Mouse (Mus musculus) limb, embryonic 15.5 days (tissue): Measurements from ENCODE around the gene Inhbe. TPM values are rescaled to one million over a fixed set of nuclear protein-coding genes. Genes with fewer than 3 reads are reported as not detected.
A peak's percentile ranks its signal among the peaks of the same experiment; 100 is the strongest.
"Not testable (repeated sequence)": the region's sequence is repeated elsewhere in the genome, so short reads cannot be mapped to it uniquely, and the experiment has no call there.

Source experiments
- ATAC-seq: fragments of 200-750 bp; cut with Nextera tagmentation; 2 replicates; pipeline ENCODE4 v1.8.0; 2017; ENCODE audit warnings: low read depth, moderate TSS enrichment; ENCODE audit not compliant: insufficient number of reproducible peaks, low FRiP score, low TSS enrichment
- H3K27ac ChIP-seq: fragments of 300-500 bp; sonication (generic); 2 replicates; pipeline ENCODE4 v1.5.1; 2015; ENCODE audit warnings: moderate library complexity, mild to moderate bottlenecking, inconsistent platforms
- H3K27me3 ChIP-seq: fragments of 300-500 bp; sonication (generic); 2 replicates; pipeline ENCODE4 v1.6.1; 2015; ENCODE audit warnings: inconsistent platforms
- H3K36me3 ChIP-seq: fragments of 300-500 bp; sonication (generic); 2 replicates; pipeline ENCODE4 v1.6.1; 2015; ENCODE audit warnings: inconsistent platforms
- H3K4me1 ChIP-seq: fragments of 300-500 bp; sonication (generic); 2 replicates; pipeline ENCODE4 v1.6.1; 2015; ENCODE audit warnings: inconsistent platforms
- H3K4me2 ChIP-seq: fragments of 300-500 bp; sonication (generic); 2 replicates; pipeline ENCODE4 v1.6.1; 2015; ENCODE audit warnings: mild to moderate bottlenecking, inconsistent platforms
- H3K4me3 ChIP-seq: fragments of 300-500 bp; sonication (generic); 2 replicates; pipeline ENCODE4 v1.5.1; 2015; ENCODE audit warnings: mild to moderate bottlenecking, inconsistent platforms
- H3K9ac ChIP-seq: fragments of 300-500 bp; sonication (generic); 2 replicates; pipeline ENCODE4 v1.6.1; 2015; ENCODE audit warnings: inconsistent platforms
- H3K9me3 ChIP-seq: fragments of 300-500 bp; sonication (generic); 2 replicates; pipeline ENCODE4 v1.6.1; 2016; ENCODE audit warnings: inconsistent platforms
- WGBS: fragments of 180-500 bp; shearing (Covaris S2); methylation state at CpG from one replicate; pipeline ENCODE4 v1.1.7; 2015; 5-methylcytosine and 5-hydroxymethylcytosine counted together
- polyA plus RNA-seq: library from polyadenylated mRNA; unstranded; fragments of >200 nt; fragmentation: Nextera tagmentation; extraction: Ambion mirVana; gene quantifications from 2 replicates; pipeline ENCODE4 v1.2.1, GENCODE M21; 2015

The Inhbe gene
- polyA plus RNA-seq, 1 experiment from 2014 or later = 0.03 TPM

DNA sequence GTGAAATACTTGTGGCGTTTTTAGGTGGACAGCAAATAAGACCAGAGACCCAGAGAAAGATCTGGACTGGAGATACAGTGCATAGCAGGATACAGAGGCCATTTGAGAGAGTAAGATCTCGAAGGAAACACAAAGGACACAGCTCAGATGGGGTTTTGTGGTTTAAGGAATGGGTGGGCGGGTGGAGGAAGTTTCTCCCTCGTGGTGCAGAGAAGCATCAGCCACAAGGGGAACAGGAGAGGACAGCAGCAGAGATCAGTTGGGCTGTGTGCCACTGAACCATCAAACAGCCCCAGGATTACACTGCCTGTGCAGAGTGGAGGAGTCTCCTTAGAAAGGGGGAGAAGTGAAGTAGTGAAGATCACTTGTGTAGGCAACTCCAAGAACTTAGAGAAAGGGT lies 36.2 kb downstream of the Inhbe start:
- Histone ChIP-seq H3K4me1 (no peaks in the 10 kb centered on the region), H3K27me3 (no peaks in the 10 kb centered on the region; the same call in 1 of the 2 replicates), H3K27ac (no peak overlapping the region), H3K4me3 (no peak overlapping the region), H3K36me3 (no peaks in the 10 kb centered on the region), H3K9ac (no peak overlapping the region), H3K9me3 (no peaks in the 10 kb centered on the region), H3K4me2 (no peak overlapping the region)
- ATAC-seq = no peak
- WGBS = 41% methylated on average over 4 of the region's 4 CpGs

DNA sequence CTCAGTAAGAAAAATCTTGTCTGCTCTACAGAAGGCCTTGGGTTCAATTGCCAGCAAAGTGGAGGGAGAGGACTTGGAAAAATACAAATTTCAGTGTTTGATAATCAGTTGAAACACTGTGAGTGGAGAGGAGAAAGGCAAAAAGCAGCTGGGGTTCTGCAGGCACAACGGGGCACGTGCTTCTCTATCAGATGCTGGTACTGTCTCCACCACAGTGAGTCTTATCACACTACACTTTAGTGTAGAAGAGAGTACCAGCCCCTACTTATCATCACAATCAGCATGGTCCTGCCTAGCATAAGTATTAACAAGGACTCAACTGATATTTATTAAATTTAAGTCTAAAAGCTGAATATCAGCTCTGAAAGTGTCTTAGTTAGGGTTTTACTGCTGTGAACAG lies 36.9 kb downstream of the Inhbe start:
- Histone ChIP-seq H3K27ac (no peak overlapping the region), H3K4me3 (no peak overlapping the region), H3K36me3 (no peaks in the 10 kb centered on the region), H3K4me1 (no peaks in the 10 kb centered on the region), H3K9me3 (no peaks in the 10 kb centered on the region), H3K27me3 (no peaks in the 10 kb centered on the region), H3K4me2 (no peak overlapping the region), H3K9ac (no peak overlapping the region)
- no peak for ATAC-seq
- 87% methylated on average over 2 of the region's 2 CpGs for WGBS

DNA sequence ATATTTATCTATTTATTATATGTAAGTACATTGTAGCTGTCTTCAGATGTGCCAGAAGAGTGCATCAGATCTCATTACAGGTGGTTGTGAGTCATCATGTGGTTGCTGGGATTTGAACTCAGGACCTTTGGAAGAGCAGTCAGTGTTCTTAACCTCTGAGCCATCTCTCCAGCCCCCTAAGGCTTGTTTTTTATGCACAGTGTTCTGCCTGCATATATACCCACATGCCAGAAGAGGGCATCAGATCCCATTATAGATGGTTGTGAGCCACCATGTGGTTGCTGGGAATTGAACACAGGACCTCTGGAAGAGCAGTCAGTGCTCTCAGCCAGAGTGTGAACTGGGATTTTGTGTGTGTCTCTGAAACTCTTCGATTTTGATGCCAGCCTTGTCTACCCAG lies 39.3 kb downstream of the Inhbe start:
- not testable (repeated sequence) for H3K4me3 ChIP-seq, H3K36me3 ChIP-seq, H3K27ac ChIP-seq, H3K27me3 ChIP-seq, ATAC-seq, H3K9me3 ChIP-seq, H3K9ac ChIP-seq, H3K4me2 ChIP-seq
- H3K4me1 ChIP-seq = peaks cover 11% of the 10 kb centered on the region
- WGBS = 92% methylated on average over 1 of the region's 1 CpGs

DNA sequence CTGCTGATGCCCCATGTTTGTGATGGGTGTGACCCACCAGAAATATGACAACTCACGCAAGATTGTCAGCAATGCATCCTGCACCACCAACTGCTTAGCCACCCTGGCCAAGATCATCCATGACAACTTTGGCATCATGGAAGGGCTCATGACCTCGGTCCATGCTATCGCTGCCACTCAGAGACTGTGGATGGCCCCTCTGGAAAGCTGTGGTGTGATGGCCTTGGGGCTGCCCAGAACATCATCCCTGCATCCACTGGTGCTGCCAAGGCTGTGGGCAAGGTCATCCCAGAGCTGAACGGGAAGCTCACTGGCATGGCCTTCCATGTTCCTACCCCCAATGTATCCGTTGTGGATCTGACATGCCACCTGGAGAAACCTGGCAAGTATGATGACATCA lies 40.7 kb downstream of the Inhbe start:
- H3K27ac ChIP-seq, ATAC-seq, H3K27me3 ChIP-seq, H3K4me3 ChIP-seq, H3K9ac ChIP-seq, H3K4me2 ChIP-seq, H3K9me3 ChIP-seq: not testable (repeated sequence)
- Histone ChIP-seq H3K4me1 (peaks cover 12% of the 10 kb centered on the region), H3K36me3 (peaks cover 14% of the 10 kb centered on the region)
- 89% methylated on average over 5 of the region's 5 CpGs for WGBS

DNA sequence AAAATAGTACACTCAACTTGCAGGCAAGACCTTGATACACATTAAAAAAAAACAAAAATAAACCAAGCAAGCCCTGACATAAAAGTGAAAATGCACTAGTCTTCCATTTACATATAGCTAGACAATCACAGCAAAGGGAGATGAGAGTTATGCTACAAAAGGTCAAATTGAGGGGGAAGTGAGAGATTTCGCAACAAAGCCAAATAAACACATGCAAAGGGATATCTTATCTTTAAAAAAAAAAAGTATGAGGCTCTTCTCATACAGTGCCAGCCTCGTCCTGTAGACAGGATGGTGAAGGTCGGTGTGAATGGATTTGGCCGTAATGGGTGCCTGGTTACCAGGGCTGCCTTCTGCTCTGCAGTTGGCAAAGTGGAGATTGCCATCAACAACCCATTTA lies 41.4 kb downstream of the Inhbe start:
- no peaks in the 10 kb centered on the region for H3K27me3 ChIP-seq
- peaks cover 12% of the 10 kb centered on the region for H3K4me1 ChIP-seq
- H3K36me3 ChIP-seq = peaks cover 20% of the 10 kb centered on the region
- no peak for ATAC-seq
- 78% methylated on average over 4 of the region's 4 CpGs for WGBS
- H3K9ac ChIP-seq = no peak overlapping the region
- H3K4me2 ChIP-seq = no peak overlapping the region
- H3K9me3 ChIP-seq = no peaks in the 10 kb centered on the region
- H3K4me3 ChIP-seq = no peak overlapping the region
- H3K27ac ChIP-seq = no peak overlapping the region

DNA sequence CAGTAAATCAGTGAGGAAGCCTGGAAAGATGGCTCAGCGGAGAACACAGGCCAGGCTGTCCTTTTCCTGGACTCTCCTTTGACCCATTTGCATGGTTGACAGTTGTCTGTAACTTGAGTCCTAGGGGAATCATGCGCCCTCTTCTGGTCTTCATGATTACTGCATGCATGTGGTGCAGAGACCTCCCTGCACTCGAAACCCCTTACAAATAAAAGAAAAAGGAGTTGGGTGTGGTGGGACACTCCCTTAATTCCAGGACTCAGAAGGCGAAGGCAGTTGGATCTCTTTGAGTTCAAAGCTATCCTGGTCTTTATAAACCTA lies 41.9 kb downstream of the Inhbe start:
- Histone ChIP-seq H3K27ac (peak overlapping the region; percentile 83), H3K9me3 (no peaks in the 10 kb centered on the region)
- 1% methylated on average over 4 of the region's 4 CpGs for WGBS

DNA sequence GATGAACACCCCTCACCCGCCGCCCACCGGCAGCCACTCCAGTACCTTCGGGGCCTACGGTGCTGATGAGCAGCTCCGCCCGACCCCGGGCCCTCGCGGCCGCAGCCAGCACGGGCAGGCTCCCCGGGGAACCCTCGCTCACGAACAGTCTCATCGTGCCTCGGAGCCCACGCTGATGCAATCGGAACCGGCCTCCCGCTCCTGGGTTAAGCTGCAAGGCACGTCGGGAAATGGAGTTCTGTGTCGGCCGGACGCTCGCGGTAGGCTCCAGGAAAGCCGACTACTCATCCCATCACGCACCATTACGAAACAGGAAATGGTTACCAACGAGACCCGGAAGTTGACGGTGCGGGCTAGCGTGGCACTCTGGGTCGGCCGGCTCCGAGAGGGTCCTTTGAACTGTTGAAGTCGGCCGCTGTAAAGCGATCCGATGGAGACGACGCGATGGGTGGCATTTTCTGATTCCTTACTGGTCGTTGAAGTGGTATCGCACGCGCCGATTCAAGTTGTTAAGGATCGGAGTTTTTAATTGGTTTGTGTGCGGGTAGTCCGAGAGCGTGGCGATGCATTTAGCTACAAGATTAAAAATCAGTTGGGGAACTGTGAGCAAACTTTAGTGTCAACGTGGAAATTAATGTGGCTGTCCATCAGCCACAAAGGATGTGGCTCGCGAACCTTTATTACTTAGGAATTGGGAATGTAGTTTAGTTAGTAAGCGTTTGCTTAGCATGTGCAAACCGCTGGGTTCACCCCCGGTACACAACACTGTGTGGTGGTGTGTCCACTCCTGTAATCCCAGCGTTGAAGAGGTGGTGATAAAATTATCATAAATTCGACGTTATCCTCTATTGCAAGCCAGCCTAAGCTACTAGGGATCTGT lies 42.5 kb downstream of the Inhbe start, which contains the start of gene Mars:
TSS of gene Mars (minus strand) at position 311 of the 880 bp plus-strand sequence.
- H3K4me2 ChIP-seq = peak within 1 kb of the TSS; percentile 65
- no peaks in the 10 kb centered on the region for H3K9me3 ChIP-seq
- H3K4me1 ChIP-seq = peaks cover 12% of the 10 kb centered on the region
- peaks cover 32% of the 10 kb centered on the region for H3K36me3 ChIP-seq
- under 1% methylated on average over 65 of the region's 65 CpGs for WGBS
- no peaks in the 10 kb centered on the region for H3K27me3 ChIP-seq
- peak within 1 kb of the TSS; percentile 80 for H3K9ac ChIP-seq
- H3K27ac ChIP-seq = peak within 1 kb of the TSS; percentile 84
- peak within 1 kb of the TSS; percentile 81 for H3K4me3 ChIP-seq
- ATAC-seq = peak; percentile 92

More for the DNA sequence above, 41.9 kb downstream of the Inhbe start:
- H3K36me3 ChIP-seq = peaks cover 26% of the 10 kb centered on the region
- H3K4me2 ChIP-seq = peak overlapping the region; percentile 65
- ATAC-seq = no peak
- no peaks in the 10 kb centered on the region for H3K27me3 ChIP-seq
- H3K9ac ChIP-seq = no peak overlapping the region
- H3K4me3 ChIP-seq = peak overlapping the region; percentile 81
- H3K4me1 ChIP-seq = peaks cover 12% of the 10 kb centered on the region

DNA sequence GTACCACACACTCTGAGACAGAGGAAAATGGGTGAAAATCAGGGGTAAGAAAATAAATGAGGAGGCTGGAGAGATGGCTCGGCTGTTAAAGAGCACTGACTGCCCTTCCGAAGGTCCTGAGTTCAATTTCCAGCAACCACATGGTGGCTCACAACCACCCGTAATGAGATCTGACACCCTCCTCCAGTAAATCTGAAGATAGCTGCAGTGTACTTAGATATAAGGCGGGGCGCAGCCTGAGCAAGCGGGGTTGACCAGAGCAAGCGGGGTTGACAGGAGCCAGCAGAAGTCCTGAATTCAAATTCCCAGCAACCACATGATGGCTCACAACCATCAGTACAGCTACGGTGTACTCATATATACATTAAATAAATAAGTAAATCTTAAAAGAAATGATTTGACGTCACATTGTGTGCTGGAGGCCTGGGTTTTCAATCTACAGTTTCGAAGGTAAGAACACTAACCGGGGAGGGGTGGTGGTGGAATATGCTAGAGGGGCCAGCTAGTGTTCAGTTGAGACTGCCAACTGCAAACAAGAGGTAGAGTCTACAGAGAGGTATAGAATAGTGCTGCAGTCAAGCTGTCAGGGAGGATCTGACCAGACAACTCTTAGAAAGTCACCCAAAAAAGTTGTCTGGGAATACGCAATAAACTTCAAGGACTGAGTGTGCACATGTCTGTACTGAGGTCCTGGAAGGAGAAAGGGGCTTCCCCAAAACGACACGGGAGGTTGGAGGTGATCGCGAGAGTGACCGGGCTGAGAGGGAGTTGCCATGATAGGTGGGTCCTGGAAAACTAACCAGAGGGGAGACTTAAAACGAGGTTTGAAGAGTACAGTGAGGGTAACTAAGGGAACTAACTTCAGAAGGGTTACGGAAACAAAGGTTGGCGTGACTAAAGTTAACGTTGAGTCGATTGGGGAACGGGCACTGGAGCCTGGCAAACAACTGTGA lies 43.4 kb downstream of the Inhbe start:
- peak overlapping the region; percentile 84 for H3K27ac ChIP-seq
- ATAC-seq = peak; percentile 49
- H3K9me3 ChIP-seq = no peaks in the 10 kb centered on the region
- peaks cover 41% of the 10 kb centered on the region for H3K36me3 ChIP-seq
- peak overlapping the region; percentile 65 for H3K4me2 ChIP-seq
- H3K4me3 ChIP-seq = peak overlapping the region; percentile 81
- peaks cover 12% of the 10 kb centered on the region for H3K4me1 ChIP-seq
- 35% methylated on average over 23 of the region's 23 CpGs for whole genome bisulfite sequencing
- peak overlapping the region; percentile 80 for H3K9ac ChIP-seq
- no peaks in the 10 kb centered on the region for H3K27me3 ChIP-seq

DNA sequence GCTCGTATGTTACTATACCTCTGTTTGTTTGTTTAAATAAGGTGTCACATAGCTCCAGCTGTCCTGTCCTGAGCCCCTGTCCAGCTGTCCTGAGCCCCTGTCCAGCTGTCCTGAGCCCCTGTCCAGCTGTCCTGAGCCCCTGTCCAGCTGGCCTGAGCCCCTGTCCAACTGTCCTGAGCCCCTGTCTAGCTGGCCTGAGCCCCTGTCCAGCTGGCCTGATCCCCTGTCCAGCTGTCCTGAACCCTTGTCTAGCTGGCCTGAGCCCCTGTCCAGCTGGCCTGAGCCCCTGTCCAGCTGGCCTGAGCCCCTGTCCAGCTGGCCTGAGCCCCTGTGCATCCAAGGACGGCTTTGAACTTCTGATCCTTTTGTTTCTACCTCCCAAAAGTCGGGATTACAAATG lies 45.0 kb downstream of the Inhbe start:
- Histone ChIP-seq H3K4me1 (peaks cover 12% of the 10 kb centered on the region), H3K36me3 (peaks cover 57% of the 10 kb centered on the region)
- not testable (repeated sequence) for ATAC-seq, H3K9me3 ChIP-seq, H3K27me3 ChIP-seq, H3K4me3 ChIP-seq, H3K9ac ChIP-seq, H3K27ac ChIP-seq, H3K4me2 ChIP-seq
- WGBS = 90% methylated on average over 3 of the region's 3 CpGs

DNA sequence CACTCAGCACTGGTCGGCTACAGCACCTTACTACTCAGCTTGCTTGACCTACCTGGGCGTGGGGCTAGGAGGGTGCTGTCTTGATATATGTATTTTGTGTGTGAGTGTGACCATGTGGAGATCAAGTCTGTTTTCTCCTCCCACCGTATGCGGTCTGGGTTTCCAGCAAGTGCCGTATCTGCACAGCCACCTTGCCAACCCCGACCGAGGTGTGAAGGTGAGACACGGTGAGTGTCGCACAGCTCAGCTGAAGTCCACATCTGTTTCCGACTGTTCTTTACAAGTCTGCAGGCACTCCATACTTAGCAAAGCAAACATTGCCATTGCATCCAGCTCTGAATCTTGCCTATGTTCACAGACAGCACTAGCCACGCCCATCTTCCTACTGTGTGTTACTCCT lies 51.1 kb downstream of the Inhbe start:
- Histone ChIP-seq H3K27me3 (no peaks in the 10 kb centered on the region), H3K4me3 (no peak overlapping the region), H3K9ac (no peak overlapping the region), H3K4me1 (no peaks in the 10 kb centered on the region), H3K27ac (no peak overlapping the region), H3K4me2 (no peak overlapping the region), H3K9me3 (no peaks in the 10 kb centered on the region), H3K36me3 (peaks cover 94% of the 10 kb centered on the region)
- no peak for ATAC-seq
- WGBS = 92% methylated on average over 11 of the region's 11 CpGs

DNA sequence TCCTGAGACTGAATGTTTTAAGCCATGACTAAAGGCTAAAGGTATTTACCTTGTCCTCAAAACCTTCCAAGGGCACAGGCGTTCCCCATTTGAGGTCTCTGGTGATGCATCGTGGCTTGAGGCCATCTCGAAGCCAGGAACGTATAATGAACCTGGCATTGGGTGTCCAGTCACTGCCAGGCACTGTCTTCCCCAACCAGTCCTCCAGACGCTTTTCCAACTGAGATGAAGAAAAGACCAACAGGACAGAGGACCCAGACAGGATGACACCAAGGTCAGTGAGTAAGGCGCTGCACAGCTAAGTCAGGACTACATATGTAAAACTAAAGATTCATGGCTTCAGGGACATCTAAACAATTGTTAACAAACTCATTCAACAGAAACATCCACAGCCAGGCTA lies 53.9 kb downstream of the Inhbe start:
- WGBS = 92% methylated on average over 6 of the region's 6 CpGs
- Histone ChIP-seq H3K27me3 (no peaks in the 10 kb centered on the region), H3K36me3 (peaks cover 94% of the 10 kb centered on the region), H3K4me1 (no peaks in the 10 kb centered on the region), H3K9me3 (no peaks in the 10 kb centered on the region), H3K27ac (no peak overlapping the region), H3K9ac (no peak overlapping the region), H3K4me2 (no peak overlapping the region), H3K4me3 (no peak overlapping the region)
- no peak for ATAC-seq
